15 mouse cellular contexts compared by ENCODE assay signal in the genomic region with DNA sequence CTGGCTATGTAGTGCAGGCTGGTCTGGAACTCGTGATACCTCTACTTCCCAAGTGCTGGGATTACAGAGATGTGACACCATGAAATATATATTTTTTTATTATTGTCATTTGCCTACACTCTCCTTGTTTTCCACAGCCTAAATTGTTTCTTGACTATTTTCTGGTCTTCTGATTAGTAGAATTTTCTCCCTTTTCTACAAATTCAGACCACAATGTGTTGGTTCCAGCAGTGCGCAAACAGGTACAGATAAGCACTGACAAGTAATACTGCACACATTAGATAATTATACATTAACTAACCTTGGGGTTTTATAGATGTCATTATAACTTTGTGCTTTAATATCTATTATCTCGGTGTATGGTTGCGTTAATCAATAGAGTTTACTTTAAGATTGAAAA. TPM values are rescaled to one million over a fixed set of nuclear protein-coding genes. Genes with fewer than 3 reads are reported as not detected.
DNase-seq lines count a peak whose midpoint lies in the region; ATAC-seq lines count a peak whose summit lies in the region.
"Had no signal": no experiment of that assay in that cellular context is flagged by ENCODE, and none has a peak within 500 bp of the region (broad histone marks: within the 10 kb centered on the region; RNA-seq: fewer than 3 reads in every experiment).

No protein-coding gene starts in this region.

- H3K9ac ChIP-seq in heart, embryonic 14.5 days (ENCODE audit: low read length), result no peak overlapping the region
- H3K9ac ChIP-seq in intestine, embryonic 14.5 days (ENCODE audit: low read length), result no peak overlapping the region
- no peak overlapping the region for H3K9ac ChIP-seq in liver, embryonic 15.5 days
- no peak overlapping the region for H3K9ac ChIP-seq in stomach, embryonic 15.5 days
- H3K9ac ChIP-seq: embryonic facial prominence, embryonic 13.5 days; neural tube, embryonic 12.5 days had no signal

- WGBS in heart, embryonic 14.5 days, result 87% methylated on average over 4 of the region's 4 CpGs
- 66% methylated on average over 4 of the region's 4 CpGs for WGBS in intestine, embryonic 14.5 days
- WGBS in liver, embryonic 15.5 days (ENCODE audit: insufficient replicate concordance), result 29% methylated on average over 4 of the region's 4 CpGs
- 69% methylated on average over 4 of the region's 4 CpGs for WGBS in stomach, embryonic 15.5 days

- no peaks in the 10 kb centered on the region for H3K9me3 ChIP-seq in heart, embryonic 14.5 days (ENCODE audit: control insufficient read depth, low read length)
- no peaks in the 10 kb centered on the region for H3K9me3 ChIP-seq in intestine, embryonic 14.5 days (ENCODE audit: control insufficient read depth, low read length)
- no peaks in the 10 kb centered on the region for H3K9me3 ChIP-seq in liver, embryonic 15.5 days (replicated peaks)
- H3K9me3 ChIP-seq in stomach, embryonic 15.5 days, result no peaks in the 10 kb centered on the region
- H3K9me3 ChIP-seq: embryonic facial prominence, embryonic 13.5 days; hindbrain, embryonic 13.5 days; limb, embryonic 10.5 days; midbrain, embryonic 10.5 days; neural tube, embryonic 12.5 days had no signal

- peak overlapping the region; percentile 30; the same call in 1 of the 2 replicates for H3K4me2 ChIP-seq in heart, embryonic 14.5 days (ENCODE audit: low read length)
- peak overlapping the region; percentile 34; the same call in 1 of the 2 replicates for H3K4me2 ChIP-seq in intestine, embryonic 14.5 days (ENCODE audit: low read length)
- H3K4me2 ChIP-seq in liver, embryonic 15.5 days, result peak overlapping the region; percentile 51; the same call in 1 of the 2 replicates
- no peak overlapping the region for H3K4me2 ChIP-seq in stomach, embryonic 15.5 days
- H3K4me2 ChIP-seq: hindbrain, embryonic 13.5 days had no signal

- H3K27ac ChIP-seq in heart, embryonic 14.5 days (replicated peaks in 1 of 2; ENCODE audit: control insufficient read depth in 1 of 2, insufficient read depth in 1 of 2, low read depth in 2 of 2, low read length in 2 of 2), result no peak overlapping the region
- H3K27ac ChIP-seq in intestine, embryonic 14.5 days (ENCODE audit: low read depth), result peak overlapping the region; percentile 62; the same call in 1 of the 2 replicates
- peak overlapping the region; percentile 41; the same call in 1 of the 2 replicates for H3K27ac ChIP-seq in liver, embryonic 15.5 days (replicated peaks)
- 0 out of 2 replicates have a peak overlapping the region, but pooled peaks have one; percentile 63 for H3K27ac ChIP-seq in stomach, embryonic 15.5 days
- H3K27ac ChIP-seq: embryonic facial prominence, embryonic 13.5 days; hindbrain, embryonic 13.5 days; left cerebral cortex, adult 2 months; limb, embryonic 10.5 days; neural tube, embryonic 12.5 days had no signal

- DNase-seq in heart, adult 9 months (ENCODE audit: low spot score in 2 of 2), result no peak
- no peak for DNase-seq in intestine, embryonic 14.5 days (ENCODE audit: low spot score)
- no peak for DNase-seq in spleen, postnatal 10 days (ENCODE audit: low spot score in 2 of 2)
- DNase-seq in embryo, embryonic 11 days, result no peak
- no peak for DNase-seq in left cerebral cortex, adult 18-20 months (ENCODE audit: low spot score in 2 of 2)
- DNase-seq: right cerebral cortex, adult 18-20 months had no signal

- H3K36me3 ChIP-seq in heart, embryonic 14.5 days (ENCODE audit: control insufficient read depth, insufficient read depth, low read length), result no peaks in the 10 kb centered on the region
- H3K36me3 ChIP-seq in intestine, embryonic 14.5 days (ENCODE audit: control insufficient read depth, insufficient read depth, low read length), result no peaks in the 10 kb centered on the region
- H3K36me3 ChIP-seq in liver, embryonic 15.5 days (replicated peaks), result no peaks in the 10 kb centered on the region
- no peaks in the 10 kb centered on the region for H3K36me3 ChIP-seq in stomach, embryonic 15.5 days
- H3K36me3 ChIP-seq: embryonic facial prominence, embryonic 13.5 days; hindbrain, embryonic 13.5 days; limb, embryonic 10.5 days; midbrain, embryonic 10.5 days; neural tube, embryonic 12.5 days had no signal

- H3K4me3 ChIP-seq in heart, embryonic 14.5 days (ENCODE audit: control insufficient read depth in 1 of 2, insufficient read depth in 1 of 2, low read depth in 1 of 2, low read length in 2 of 2), result no peak overlapping the region
- no peak overlapping the region for H3K4me3 ChIP-seq in intestine, embryonic 14.5 days (ENCODE audit: low read depth, low read length)
- peak overlapping the region; percentile 22; the same call in 1 of the 2 replicates for H3K4me3 ChIP-seq in liver, embryonic 15.5 days (replicated peaks)
- no peak overlapping the region for H3K4me3 ChIP-seq in stomach, embryonic 15.5 days (replicated peaks)
- H3K4me3 ChIP-seq: embryonic facial prominence, embryonic 13.5 days; hindbrain, embryonic 13.5 days; left cerebral cortex, adult 2 months; midbrain, embryonic 10.5 days; neural tube, embryonic 12.5 days had no signal

- H3K4me1 ChIP-seq in heart, embryonic 14.5 days (ENCODE audit: control insufficient read depth in 2 of 2, insufficient read depth in 2 of 2, low read length in 2 of 2), result peaks cover 6 to 9% of the 10 kb centered on the region in 2 experiments; a peak in 3 of 4 replicates
- H3K4me1 ChIP-seq in intestine, embryonic 14.5 days (replicated peaks; ENCODE audit: control insufficient read depth, insufficient read depth, low read length), result peaks cover 8% of the 10 kb centered on the region; the same call in 1 of the 2 replicates
- peaks cover 43% of the 10 kb centered on the region for H3K4me1 ChIP-seq in liver, embryonic 15.5 days (replicated peaks)
- H3K4me1 ChIP-seq in stomach, embryonic 15.5 days, result 0 out of 2 replicates have a peak, but pooled peaks cover 5% of the 10 kb centered on the region

- no peaks in the 10 kb centered on the region for H3K27me3 ChIP-seq in heart, embryonic 14.5 days (ENCODE audit: control insufficient read depth, insufficient read depth, low read length)
- H3K27me3 ChIP-seq in intestine, embryonic 14.5 days (replicated peaks; ENCODE audit: control insufficient read depth, insufficient read depth, low read length), result no peaks in the 10 kb centered on the region
- H3K27me3 ChIP-seq in liver, embryonic 15.5 days, result no peaks in the 10 kb centered on the region
- H3K27me3 ChIP-seq in stomach, embryonic 15.5 days (replicated peaks), result no peaks in the 10 kb centered on the region
- H3K27me3 ChIP-seq: embryonic facial prominence, embryonic 13.5 days; hindbrain, embryonic 13.5 days; neural tube, embryonic 12.5 days had no signal

- no peak for ATAC-seq in heart, embryonic 14.5 days (ENCODE audit: insufficient number of reproducible peaks, insufficient read depth, low FRiP score, low read depth)
- ATAC-seq in intestine, embryonic 14.5 days (replicated peaks; ENCODE audit: low FRiP score, low TSS enrichment, low read depth), result no peak
- peak; percentile 56; the same call in 1 of the 2 replicates for ATAC-seq in liver, embryonic 15.5 days (ENCODE audit: insufficient read depth)
- no peak for ATAC-seq in stomach, embryonic 15.5 days (ENCODE audit: insufficient read depth, low FRiP score, low read depth)

RNA-seq across cellular contexts. Expression of gene Med13, which starts 37.7 kb away (rescaled TPM):
- 8.9 and 9.3 TPM in 2 replicates for polyA plus RNA-seq in heart, embryonic 14.5 days (2014; fragmentation: Nextera tagmentation; extraction: Ambion mirVana)
- polyA plus RNA-seq in intestine, embryonic 14.5 days (2014; fragmentation: Nextera tagmentation; extraction: Ambion mirVana), result 14.2 and 14.3 TPM in 2 replicates
- 2.6 and 4.1 TPM in 2 replicates for polyA plus RNA-seq in liver, embryonic 15.5 days (2015; fragmentation: Nextera tagmentation; extraction: Ambion mirVana)
- 8.6 and 9.2 TPM in 2 replicates for polyA plus RNA-seq in stomach, embryonic 15.5 days (2015; fragmentation: Nextera tagmentation; extraction: Ambion mirVana)
- total RNA-seq in left cerebral cortex, adult 18-20 months (2021), result 10 to 100 TPM; 53.8 to 55.0 TPM

Comparison
In these comparisons a context has a peak if more than half of its experiments do, and no peak if none do; other contexts are left out.
1. H3K27ac ChIP-seq: peak in intestine, embryonic 14.5 days (single experiment), liver, embryonic 15.5 days (single experiment) and stomach, embryonic 15.5 days (single experiment); none in heart, embryonic 14.5 days (0 of 2).